Comparison of ENCODE assay signal across 8 mouse cellular contexts in genomic region chr19:45997365-45997764, GRCm38 (mm10). TPM values are rescaled to one million over a fixed set of nuclear protein-coding genes. Genes with fewer than 3 reads are reported as not detected.
A peak's percentile ranks its signal among the peaks of the same experiment; 100 is the strongest.
DNase-seq lines count a peak whose midpoint lies in the region; ATAC-seq and TF ChIP-seq lines count a peak whose summit lies in the region.

No protein-coding gene starts in this region.

- H3K27me3 ChIP-seq in liver, adult 2 months (ENCODE audit: control insufficient read depth, insufficient read depth, low read length): no peaks in the 10 kb centered on the region
- H3K27me3 ChIP-seq in intestine, embryonic 14.5 days (replicated peaks; ENCODE audit: control insufficient read depth, insufficient read depth, low read length): no peaks in the 10 kb centered on the region
- no peaks in the 10 kb centered on the region; the same call in 1 of the 2 replicates for H3K27me3 ChIP-seq in neural tube, embryonic 13.5 days

- no peak for DNase-seq in liver, adult 2 months (ENCODE audit: extremely low read depth, low read depth, low spot score)
- DNase-seq in liver: no peak
- DNase-seq in intestine, embryonic 14.5 days (ENCODE audit: low spot score): no peak
- DNase-seq in frontal cortex, postnatal 14 days (ENCODE audit: low spot score in 2 of 2): no peak
- DNase-seq in thymus, postnatal 14 days: no peak

- H3K4me3 ChIP-seq in liver, adult 2 months (ENCODE audit: insufficient read depth, low read depth, low read length): peak overlapping the region; percentile 68
- H3K4me3 ChIP-seq in cortical plate, adult 2 months (ENCODE audit: insufficient read depth, low read length): peak overlapping the region; percentile 68
- H3K4me3 ChIP-seq in intestine, embryonic 14.5 days (ENCODE audit: low read depth, low read length): peak overlapping the region; percentile 59
- H3K4me3 ChIP-seq in neural tube, embryonic 13.5 days: peak overlapping the region; percentile 89

- peaks cover 2% of the 10 kb centered on the region; the same call in 1 of the 2 replicates for H3K4me1 ChIP-seq in liver, adult 2 months (ENCODE audit: control insufficient read depth, insufficient read depth, low read length)
- H3K4me1 ChIP-seq in cortical plate, adult 2 months (ENCODE audit: control insufficient read depth, insufficient read depth, low read length): no peaks in the 10 kb centered on the region; the same call in 1 of the 2 replicates
- peaks cover 8% of the 10 kb centered on the region; the same call in 1 of the 2 replicates for H3K4me1 ChIP-seq in intestine, embryonic 14.5 days (replicated peaks; ENCODE audit: control insufficient read depth, insufficient read depth, low read length)
- peaks cover 11% of the 10 kb centered on the region for H3K4me1 ChIP-seq in neural tube, embryonic 13.5 days (replicated peaks)

- WGBS in liver, adult 2 months: 48% methylated on average over 5 of the region's 5 CpGs
- 57% methylated on average over 5 of the region's 5 CpGs for WGBS in intestine, embryonic 14.5 days
- WGBS in neural tube, embryonic 13.5 days: 69% methylated on average over 5 of the region's 5 CpGs

- H3K79me2 ChIP-seq in liver, adult 2 months (ENCODE audit: control insufficient read depth, insufficient read depth, low read length): no peaks in the 10 kb centered on the region

- peak overlapping the region; percentile 77 for H3K9ac ChIP-seq in liver, adult 2 months (ENCODE audit: low read depth, low read length)
- H3K9ac ChIP-seq in intestine, embryonic 14.5 days (ENCODE audit: low read length): peak overlapping the region; percentile 88
- H3K9ac ChIP-seq in neural tube, embryonic 13.5 days: peak overlapping the region; percentile 95

- H3K9me3 ChIP-seq in intestine, embryonic 14.5 days (ENCODE audit: control insufficient read depth, low read length): 0 out of 2 replicates have a peak, but pooled peaks cover 4% of the 10 kb centered on the region
- 0 out of 2 replicates have a peak, but pooled peaks cover 5% of the 10 kb centered on the region for H3K9me3 ChIP-seq in neural tube, embryonic 13.5 days

- peak overlapping the region; percentile 88 for H3K27ac ChIP-seq in liver, adult 2 months (replicated peaks; ENCODE audit: insufficient read depth, low read depth, low read length)
- H3K27ac ChIP-seq in cortical plate, adult 2 months (ENCODE audit: insufficient read depth, low read length): no peak overlapping the region
- H3K27ac ChIP-seq in intestine, embryonic 14.5 days (ENCODE audit: low read depth): peak overlapping the region; percentile 93; the same call in 1 of the 2 replicates
- H3K27ac ChIP-seq in neural tube, embryonic 13.5 days (replicated peaks): no peak overlapping the region; the same call in 1 of the 2 replicates

- peak overlapping the region; percentile 69 for H3K4me2 ChIP-seq in intestine, embryonic 14.5 days (ENCODE audit: low read length)
- H3K4me2 ChIP-seq in neural tube, embryonic 13.5 days: peak overlapping the region; percentile 68

- no peak for TF ChIP-seq POLR2A in liver, adult 2 months (IDR thresholded peaks at IDR 0.05; ENCODE audit: extremely low read depth, insufficient read depth, low read length)
- no peak for TF ChIP-seq POLR2A in cortical plate, adult 2 months (IDR thresholded peaks at IDR 0.05; ENCODE audit: extremely low read depth, insufficient read depth, low read length)

- no peak for ATAC-seq in intestine, embryonic 14.5 days (replicated peaks; ENCODE audit: low FRiP score, low TSS enrichment, low read depth)
- peak; percentile 6; the same call in 1 of the 2 replicates for ATAC-seq in neural tube, embryonic 13.5 days (ENCODE audit: low read depth)
- no peak for ATAC-seq in cerebellum, adult (ENCODE audit: insufficient number of reproducible peaks, low FRiP score, low TSS enrichment)

- TF ChIP-seq CTCF in liver, adult 2 months (IDR thresholded peaks at IDR 0.05; ENCODE audit: low read depth, low read length): no peak
- TF ChIP-seq CTCF in cortical plate, adult 2 months (IDR thresholded peaks at IDR 0.05; ENCODE audit: extremely low read depth, insufficient read depth, low read length): no peak

- no peaks in the 10 kb centered on the region for H3K36me3 ChIP-seq in liver, adult 2 months (ENCODE audit: control insufficient read depth, insufficient read depth, low read length)
- H3K36me3 ChIP-seq in intestine, embryonic 14.5 days (ENCODE audit: control insufficient read depth, insufficient read depth, low read length): peaks cover 3% of the 10 kb centered on the region; the same call in 1 of the 2 replicates
- H3K36me3 ChIP-seq in neural tube, embryonic 13.5 days: peaks cover 8% of the 10 kb centered on the region

RNA-seq across cellular contexts. Expression of gene Armh3, which starts 0.9 kb away (rescaled TPM):
- total RNA-seq in liver, adult 2 months (2014; rRNA removed): 3.8 and 4.2 TPM in 2 replicates
- 4.9 and 5.2 TPM in 2 replicates for polyA plus RNA-seq in liver, adult 2 months (2012; rRNA removed)
- 16.0 and 16.2 TPM in 2 replicates for polyA plus RNA-seq in cortical plate, adult 2 months (2012; rRNA removed)
- polyA plus RNA-seq in intestine, embryonic 14.5 days (2014; fragmentation: Nextera tagmentation; extraction: Ambion mirVana): 15.0 and 16.6 TPM in 2 replicates
- 24.8 and 25.0 TPM in 2 replicates for polyA plus RNA-seq in neural tube, embryonic 13.5 days (2015; fragmentation: Nextera tagmentation; extraction: Ambion mirVana)

RNA-seq across cellular contexts. Expression of gene Hps6, which starts 5.9 kb away (rescaled TPM):
- 2.3 and 2.9 TPM in 2 replicates for total RNA-seq in liver, adult 2 months (2014; rRNA removed)
- 3.2 TPM in 2 replicates for polyA plus RNA-seq in liver, adult 2 months (2012; rRNA removed)
- 4.9 TPM in 2 replicates for polyA plus RNA-seq in cortical plate, adult 2 months (2012; rRNA removed)
- 4.7 and 5.2 TPM in 2 replicates for polyA plus RNA-seq in intestine, embryonic 14.5 days (2014; fragmentation: Nextera tagmentation; extraction: Ambion mirVana)
- 4.0 and 4.7 TPM in 2 replicates for polyA plus RNA-seq in neural tube, embryonic 13.5 days (2015; fragmentation: Nextera tagmentation; extraction: Ambion mirVana)

RNA-seq across cellular contexts. Expression of gene Pprc1, which starts 47.3 kb away (rescaled TPM):
- total RNA-seq in liver, adult 2 months (2014; rRNA removed): 1.1 and 2.1 TPM in 2 replicates
- polyA plus RNA-seq in liver, adult 2 months (2012; rRNA removed): 5.0 and 11.7 TPM in 2 replicates
- 13.4 and 16.1 TPM in 2 replicates for polyA plus RNA-seq in cortical plate, adult 2 months (2012; rRNA removed)
- polyA plus RNA-seq in intestine, embryonic 14.5 days (2014; fragmentation: Nextera tagmentation; extraction: Ambion mirVana): 48.8 and 51.0 TPM in 2 replicates
- 17.1 and 25.1 TPM in 2 replicates for polyA plus RNA-seq in neural tube, embryonic 13.5 days (2015; fragmentation: Nextera tagmentation; extraction: Ambion mirVana)

RNA-seq across cellular contexts. Expression of gene Ldb1, which starts 47.6 kb away (rescaled TPM):
- 14.9 and 18.1 TPM in 2 replicates for total RNA-seq in liver, adult 2 months (2014; rRNA removed)
- polyA plus RNA-seq in liver, adult 2 months (2012; rRNA removed): 27.9 and 42.1 TPM in 2 replicates
- 159 and 161 TPM in 2 replicates for polyA plus RNA-seq in cortical plate, adult 2 months (2012; rRNA removed)
- 65.6 and 74.6 TPM in 2 replicates for polyA plus RNA-seq in intestine, embryonic 14.5 days (2014; fragmentation: Nextera tagmentation; extraction: Ambion mirVana)
- polyA plus RNA-seq in neural tube, embryonic 13.5 days (2015; fragmentation: Nextera tagmentation; extraction: Ambion mirVana): 128 and 132 TPM in 2 replicates

Comparison
In these comparisons a context has a peak if more than half of its experiments do, and no peak if none do; other contexts are left out.
1. H3K27ac ChIP-seq: peak in liver, adult 2 months (single experiment) and intestine, embryonic 14.5 days (single experiment); none in cortical plate, adult 2 months (single experiment) and neural tube, embryonic 13.5 days (single experiment).
2. Peak in every context shown above with its lines, with median percentiles within 50 percentile points of each other: H3K4me3 ChIP-seq and H3K9ac ChIP-seq.